Mouse (Mus musculus) regulatory T cell (primary cell): Measurements from ENCODE around the gene Ripor1.
"Not testable (repeated sequence)": the region's sequence is repeated elsewhere in the genome, so short reads cannot be mapped to it uniquely, and the experiment has no call there.

Source experiments
- in situ Hi-C: fragments of 300-600 bp; cut with MboI, MseI; formaldehyde crosslinking; loops from one replicate; pipeline ENCODE4 v1.15.1; 2025; ENCODE audit warnings: high pct_unique_total_duplicates

Gene Ripor1

DNA sequence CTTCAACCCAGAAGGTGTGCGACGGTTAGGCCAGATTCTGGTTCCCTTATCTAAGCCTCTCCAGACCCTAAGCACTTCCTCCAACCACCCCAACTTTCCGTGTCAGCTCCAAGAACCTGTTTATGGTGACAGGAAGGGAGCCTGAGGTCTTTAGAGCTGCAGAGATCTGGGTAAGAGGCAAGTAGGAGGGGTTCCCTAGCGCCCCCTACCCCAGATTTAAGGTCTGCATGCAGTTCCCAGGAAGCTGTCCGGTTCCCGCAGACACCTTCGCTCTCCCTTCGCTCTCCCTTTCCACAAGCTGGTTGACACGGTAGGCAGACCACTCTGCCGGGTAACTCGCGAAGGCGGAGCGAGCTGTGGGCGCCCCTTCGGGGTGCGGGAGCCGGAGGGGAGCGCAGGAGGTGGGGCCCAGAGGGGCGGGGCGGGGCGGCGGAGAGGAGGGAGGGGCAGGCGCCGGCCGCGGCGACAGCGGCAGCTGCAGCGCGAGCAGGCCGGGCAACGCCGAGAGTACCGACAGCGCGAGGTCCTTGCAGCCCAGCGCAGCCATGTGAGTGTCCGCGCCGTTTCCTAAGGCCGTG, at the start of gene Ripor1:
Gene Ripor1, plus strand, starts transcription at position 452 of the 578 bp plus-strand sequence.
- in situ Hi-C loops, result no loop called here

DNA sequence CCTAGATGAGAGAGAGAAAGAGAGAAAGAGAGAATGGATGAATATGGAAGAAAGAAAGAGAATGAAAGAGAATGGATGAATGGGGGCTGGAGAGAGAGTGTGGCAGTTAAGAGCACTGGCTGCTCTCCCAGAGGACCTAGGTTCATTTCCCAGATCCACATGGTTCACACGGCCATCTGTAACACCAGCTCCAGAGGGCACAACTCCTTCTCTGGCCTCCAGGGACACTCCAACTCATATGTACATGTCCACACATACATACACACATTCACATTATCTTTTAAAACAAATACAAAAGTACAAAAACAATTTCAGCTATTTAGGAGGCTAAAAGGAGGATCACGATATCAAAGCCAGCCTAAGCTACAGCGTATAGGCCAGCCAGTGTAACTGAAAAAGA, 42.2 kb upstream of the Ripor1 start:
- in situ Hi-C loops, result no loop called here

DNA sequence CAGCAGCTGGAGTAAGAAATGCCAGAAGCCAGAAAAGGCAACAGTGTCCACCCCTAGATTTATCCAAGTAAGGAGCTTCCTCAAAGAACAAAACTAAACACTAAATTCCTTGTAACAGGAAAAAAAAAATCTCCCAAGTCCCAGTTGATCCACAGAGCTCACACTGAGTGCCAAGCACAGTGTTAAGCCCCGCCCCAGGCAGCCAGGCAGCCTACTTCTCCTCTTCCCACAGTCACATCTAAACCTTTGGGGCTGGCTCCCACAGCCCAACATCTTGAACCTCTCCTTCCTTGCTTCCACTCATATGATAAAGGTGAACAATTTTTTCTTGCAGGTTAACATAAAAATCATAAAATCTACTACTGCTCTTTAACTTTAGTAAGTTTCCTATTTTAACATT, 41.2 kb upstream of the Ripor1 start:
- in situ Hi-C loops, result no loop called here

DNA sequence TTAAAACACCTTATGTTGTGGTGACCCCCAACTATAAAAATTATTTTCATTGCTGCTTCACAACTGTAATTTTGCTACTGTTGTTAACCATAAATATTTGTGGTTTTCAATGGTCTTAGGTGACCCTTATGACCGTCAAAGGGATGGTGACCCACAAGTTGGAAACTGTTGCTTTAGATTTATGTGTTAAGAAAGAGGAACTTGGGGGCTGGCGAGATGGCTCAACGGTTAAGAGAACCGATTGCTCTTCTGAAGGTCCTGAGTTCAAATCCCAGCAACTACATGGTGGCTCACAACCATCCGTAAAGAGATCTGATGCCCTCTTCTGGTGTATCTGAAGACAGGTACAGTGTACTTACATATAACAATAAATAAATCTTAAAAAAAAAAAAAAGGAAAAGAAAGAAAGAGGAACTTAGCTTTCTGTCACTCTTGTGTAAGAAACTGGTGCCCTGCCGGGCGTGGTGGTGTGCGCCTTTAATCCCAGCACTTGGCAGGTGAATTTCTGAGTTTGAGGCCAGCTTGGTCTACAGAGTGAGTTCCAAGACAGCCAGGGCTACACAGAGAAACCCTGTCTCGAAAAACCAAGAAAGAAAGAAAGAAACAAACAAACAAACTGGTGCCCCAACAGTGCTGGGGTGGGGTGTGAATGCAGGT, 40.4 kb upstream of the Ripor1 start:
- in situ Hi-C loops, result not testable (repeated sequence)

DNA sequence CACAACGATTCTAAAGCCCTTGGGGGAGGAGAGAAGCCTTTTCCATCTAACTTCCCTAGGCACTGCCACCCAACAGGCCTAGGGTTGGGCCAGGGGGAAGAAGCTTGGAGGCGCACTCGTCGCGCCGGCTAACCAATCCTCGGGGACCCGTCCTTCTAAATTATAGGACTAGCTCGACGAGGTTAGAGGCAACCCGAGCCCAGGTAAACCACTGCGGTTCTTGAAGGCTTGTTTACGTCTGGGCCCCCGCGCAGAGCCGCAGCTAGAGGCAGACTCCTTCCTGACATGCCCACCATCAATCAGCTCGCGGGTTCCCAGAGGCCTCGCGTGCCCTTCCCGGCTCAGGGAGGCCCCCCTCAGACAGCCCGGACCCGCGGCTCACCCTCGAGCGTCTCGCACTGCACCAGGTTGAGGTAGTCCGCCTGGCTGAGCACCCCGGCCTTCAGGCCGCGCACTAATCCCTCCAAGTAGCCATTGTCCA, 39.6 kb upstream of the Ripor1 start:
- in situ Hi-C loops, result no loop called here

DNA sequence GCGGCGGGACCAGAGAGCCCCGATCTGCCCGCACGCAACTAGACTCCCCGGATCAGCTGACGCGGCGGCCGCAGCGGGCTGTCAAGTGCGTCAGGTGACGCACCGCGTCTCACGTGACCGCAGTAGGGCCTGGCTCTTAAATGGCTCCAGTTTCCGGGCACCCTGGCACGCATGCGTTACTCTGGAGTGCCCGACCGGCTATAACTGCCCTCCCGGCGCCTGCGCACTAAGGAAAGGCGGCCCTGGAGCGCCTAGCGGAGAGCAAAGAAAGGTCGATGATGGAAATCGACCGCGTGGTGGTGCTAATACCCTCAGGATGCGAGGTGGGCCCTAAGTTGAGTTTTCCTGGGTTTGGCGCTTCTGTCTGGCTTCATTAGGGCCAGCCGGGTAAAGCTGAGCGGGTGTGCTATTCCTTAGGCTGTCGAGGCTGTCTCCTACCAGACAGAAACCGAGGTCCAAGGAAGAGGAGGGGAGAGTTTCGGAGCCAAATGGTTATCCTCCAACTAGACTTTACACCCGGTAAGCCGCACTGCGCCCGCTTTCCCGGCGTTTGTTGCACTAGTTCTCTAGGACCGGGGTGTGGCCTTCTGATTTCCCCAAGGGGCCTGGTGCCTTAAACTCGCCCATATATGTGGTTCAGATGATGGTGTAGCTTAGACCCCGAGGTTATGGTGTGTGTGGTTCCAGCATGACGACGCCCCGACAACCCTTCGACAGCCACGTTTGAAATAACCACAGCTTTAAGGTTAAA, 38.9 kb upstream of the Ripor1 start, which contains the start of gene Atp6v0d1:
Gene Atp6v0d1, minus strand, starts transcription at position 96 of the 751 bp plus-strand sequence.
- in situ Hi-C loops, result no loop called here

DNA sequence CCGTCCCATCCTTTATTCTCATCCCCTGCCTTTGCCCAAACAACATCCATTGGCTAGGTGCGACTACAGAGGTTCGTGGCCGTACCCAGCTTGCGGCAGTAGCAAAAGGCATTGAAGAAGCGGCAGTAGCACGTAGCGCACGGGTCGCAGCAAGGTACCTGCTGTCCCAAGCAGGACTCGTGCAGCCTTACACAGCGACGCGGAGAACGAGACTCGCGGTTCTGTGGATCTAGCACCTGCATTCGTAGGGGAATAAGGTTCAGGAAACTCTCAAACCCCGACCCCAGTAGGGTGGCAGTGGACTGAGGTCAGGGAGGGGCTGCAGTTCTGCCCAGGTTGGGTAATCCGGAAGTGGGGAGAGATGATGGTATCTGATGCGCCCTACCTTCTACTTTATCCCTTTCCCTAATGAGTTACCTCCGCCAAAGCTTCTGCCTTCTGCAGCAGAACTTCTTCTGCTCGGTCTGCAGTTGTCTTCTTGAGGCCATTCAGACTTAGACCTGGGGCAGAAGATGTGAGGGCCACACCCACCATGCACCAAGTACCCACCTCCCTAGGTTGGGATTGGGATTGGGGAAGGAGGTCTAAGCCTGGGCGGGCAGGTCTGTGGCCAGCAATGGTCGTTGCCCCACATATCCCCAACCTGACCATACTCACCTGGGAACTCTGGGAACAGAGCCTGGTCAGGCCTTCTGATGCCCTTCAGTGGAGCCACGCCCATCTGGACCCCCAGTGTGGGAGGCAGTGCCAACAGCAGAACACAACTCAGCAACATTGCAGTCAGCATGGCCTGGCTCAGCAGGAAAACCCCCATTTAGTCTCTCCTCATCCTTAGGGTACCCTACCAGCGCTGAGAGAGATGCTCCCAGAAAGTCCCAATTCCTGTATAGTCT, 38.1 kb upstream of the Ripor1 start:
- in situ Hi-C loops, result no loop called here

DNA sequence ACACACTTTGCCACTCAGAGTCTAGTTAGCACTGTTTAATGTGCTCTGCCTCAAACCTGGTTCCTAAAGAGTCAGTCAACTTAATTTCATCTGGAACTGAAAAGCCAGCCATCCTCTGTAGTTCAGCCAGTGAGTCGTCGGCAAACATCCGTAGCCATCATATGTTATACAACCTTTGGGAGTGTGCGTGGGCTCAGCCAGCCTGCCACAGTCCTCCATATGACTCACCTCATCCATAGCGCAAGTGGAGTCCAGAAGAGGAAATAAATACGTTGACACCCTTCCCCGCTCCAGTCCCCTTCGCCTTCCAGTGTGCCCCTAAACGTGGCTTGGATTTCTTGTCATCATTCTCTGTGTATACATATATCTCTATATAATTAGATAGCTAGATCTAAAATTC, 33.2 kb upstream of the Ripor1 start:
- in situ Hi-C loops, result no loop called here

DNA sequence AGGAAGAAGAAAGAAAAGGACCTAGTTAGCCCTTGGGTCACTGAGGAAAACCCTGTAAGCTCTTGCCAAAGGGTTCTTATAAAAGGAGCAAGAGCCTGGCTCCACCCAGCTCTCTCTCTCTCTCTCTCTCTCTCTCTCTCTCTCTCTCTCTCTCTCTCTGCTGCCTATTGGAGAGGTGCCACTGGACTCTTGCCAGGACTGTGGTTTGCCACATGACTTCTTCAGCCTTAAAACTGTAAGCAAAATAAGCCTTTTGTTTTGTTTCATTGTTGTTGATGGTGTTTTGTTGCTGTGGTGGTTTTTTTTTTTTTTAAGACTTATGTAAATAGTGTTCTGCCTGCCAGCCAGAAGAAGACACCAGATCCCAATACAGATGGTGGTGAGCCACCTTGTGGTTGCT, 31.6 kb upstream of the Ripor1 start:
- in situ Hi-C loops, result no loop called here

DNA sequence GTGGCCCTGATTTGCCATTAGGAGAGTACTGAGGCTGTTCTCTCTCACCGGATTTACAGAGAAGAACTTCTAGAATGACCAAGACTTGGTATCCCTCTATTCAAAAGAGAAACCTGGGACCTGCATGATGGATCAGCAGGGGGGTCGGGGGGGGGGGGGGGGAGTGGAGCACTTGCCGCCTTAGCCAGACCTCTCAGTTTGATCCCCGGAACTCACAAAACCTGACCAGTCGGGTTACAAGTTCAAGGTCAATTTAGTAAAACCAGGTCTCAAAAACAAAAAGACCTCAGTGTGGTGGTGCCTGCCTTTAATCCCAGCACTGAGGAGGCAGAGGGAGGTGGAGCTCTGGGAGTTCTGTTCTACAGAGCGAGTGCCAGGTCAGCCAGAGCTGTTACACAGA, 30.3 kb upstream of the Ripor1 start:
- in situ Hi-C loops, result no loop called here

DNA sequence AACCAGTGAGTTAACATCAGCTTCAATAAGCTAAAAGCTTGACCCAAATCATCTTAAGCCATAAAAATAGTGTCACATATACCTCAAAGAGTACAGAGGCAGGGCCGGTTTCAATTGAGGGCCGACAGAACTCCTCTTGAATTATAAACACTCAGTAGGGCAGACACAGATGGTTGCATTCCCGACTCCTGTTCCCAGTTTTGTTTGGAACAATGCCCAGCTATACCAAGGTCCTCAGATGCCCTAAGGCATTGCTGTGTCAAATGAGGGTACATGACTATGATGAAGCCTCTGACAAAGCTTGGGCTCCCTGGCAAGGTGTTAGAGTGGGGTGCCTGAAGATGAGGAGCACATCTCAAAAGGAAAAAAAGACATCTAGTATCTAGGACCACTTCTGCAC, 29.5 kb upstream of the Ripor1 start:
- in situ Hi-C loops, result no loop called here

DNA sequence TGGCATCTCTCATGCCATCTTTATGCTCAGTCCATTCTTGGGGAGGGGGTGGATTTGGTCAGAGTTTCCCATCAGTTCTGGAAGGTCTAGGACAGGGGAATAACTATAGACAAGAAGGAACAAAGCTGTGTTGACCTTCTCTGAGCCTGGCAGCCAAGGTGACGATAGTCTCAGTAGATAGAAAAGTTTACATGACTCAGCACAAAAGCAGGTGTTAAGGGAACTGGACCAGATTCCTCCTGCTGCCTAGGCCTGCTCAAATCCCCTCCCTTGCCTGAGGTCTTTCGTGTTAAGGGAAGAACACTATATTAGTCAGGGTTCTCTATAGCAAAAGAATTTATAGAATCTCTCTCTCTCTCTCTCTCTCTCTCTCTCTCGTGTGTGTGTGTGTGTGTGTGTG, 25.3 kb upstream of the Ripor1 start:
- in situ Hi-C loops, result loop anchor here (10.0 kb wide), 1 partner anchor 215 kb away; no protein-coding TSS in a partner anchor

DNA sequence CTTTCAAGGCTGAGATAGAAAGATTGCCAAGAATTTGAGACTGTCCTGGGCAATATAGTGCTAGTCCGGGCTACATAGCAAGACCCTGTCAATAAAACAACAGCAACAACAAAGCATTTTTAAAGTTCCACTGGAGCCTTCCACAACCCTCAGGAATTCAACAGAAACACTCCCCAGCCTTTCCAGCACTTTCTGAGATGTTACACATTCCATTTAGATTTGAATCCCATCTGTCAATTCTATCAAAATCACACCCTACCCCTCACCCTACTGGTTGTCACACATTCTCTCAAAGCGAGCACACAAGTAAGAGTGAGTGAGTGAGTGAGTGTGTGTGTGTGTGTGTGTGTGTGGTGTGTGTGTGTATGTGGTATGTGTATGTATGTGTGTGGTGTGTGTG, 12.6 kb upstream of the Ripor1 start:
- in situ Hi-C loops, result no loop called here

DNA sequence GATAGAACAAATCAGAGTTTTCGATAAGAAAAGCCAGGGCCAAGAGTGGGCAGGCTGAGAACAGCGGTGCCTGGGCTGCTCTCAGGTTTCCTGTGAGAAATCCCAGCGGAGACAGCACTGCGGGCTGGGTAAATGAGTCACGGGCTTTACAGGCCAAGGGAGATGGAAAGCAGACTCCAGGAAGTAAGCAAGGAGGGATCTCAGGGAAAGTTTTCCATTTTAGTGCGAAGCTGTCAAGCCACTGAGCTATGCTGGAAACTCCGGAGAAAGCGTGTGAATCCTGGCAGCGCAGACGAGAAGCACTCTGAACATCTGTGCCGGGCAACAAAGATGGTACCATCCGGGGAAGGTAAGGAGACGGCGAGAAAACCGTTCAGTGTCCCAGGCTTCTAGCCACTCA, 11.2 kb upstream of the Ripor1 start:
- in situ Hi-C loops, result no loop called here

DNA sequence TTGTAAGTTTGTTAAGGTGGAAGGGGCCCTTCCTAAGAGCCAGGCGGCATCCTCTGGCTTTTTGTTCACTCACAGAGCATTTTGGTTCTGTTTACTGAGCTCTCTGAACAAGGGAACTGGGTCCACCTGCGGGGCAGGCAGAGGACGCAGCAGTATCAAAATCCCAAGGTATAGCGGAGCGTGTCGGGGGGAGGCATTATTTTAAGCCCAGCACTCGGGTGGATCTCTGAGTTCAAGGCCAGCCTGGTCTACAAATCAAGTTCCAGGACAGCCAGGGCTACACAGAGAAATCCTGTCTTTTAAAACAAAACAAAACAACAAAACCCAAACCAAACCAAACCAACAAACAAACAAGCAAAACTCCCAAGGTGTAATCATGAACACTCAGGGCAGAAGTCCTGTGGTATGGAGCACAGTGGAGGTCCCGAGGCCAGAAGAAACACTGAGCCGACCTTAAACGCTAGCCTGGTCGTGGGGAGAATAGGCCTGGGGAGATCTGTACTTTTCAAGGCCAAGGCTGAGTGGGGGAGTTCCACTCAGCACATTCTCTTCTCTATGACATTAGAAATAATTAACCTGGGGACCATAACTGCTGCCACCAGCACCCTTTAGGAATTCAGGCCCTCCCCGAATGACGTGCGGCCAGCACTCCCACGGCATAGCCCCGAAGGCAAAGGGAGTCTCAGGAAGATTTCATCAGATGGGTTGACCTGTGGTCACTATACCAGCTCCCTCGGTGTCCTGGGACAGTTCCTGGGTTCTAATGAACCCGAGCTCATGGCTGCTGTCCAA, 10.4 kb upstream of the Ripor1 start:
- in situ Hi-C loops, result no loop called here

DNA sequence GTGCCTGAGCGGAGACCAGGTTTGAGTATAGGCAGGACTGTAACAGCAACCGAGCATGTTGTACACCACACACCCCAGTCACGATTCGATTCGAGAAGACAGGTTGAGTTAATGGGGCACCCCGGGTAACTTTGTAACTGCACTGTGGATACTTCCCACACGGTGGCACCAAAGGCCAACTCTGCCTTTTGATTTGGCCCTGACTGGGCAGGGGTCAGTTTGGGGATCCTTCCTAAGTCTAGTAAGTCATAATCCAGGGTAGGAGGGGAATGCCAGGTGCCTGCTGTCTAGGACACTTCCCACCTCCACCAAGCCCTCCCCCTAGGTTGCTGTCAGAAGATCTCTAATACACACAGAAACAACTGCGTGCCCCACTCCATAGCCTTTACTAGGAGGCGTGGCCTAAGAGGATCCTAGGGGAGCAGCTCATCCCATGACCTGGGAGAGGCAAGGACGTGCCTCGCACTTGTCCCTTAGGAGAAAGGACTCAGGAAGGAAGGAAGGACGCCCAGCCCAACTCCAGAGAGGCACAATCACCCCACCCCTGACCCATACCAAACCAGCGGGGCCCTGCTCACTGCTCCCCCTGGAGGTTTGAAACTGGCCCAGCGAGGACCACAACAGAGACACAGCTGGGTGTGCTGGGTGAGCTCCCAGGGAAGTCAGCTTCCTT, 8.6 kb upstream of the Ripor1 start:
- in situ Hi-C loops, result no loop called here

DNA sequence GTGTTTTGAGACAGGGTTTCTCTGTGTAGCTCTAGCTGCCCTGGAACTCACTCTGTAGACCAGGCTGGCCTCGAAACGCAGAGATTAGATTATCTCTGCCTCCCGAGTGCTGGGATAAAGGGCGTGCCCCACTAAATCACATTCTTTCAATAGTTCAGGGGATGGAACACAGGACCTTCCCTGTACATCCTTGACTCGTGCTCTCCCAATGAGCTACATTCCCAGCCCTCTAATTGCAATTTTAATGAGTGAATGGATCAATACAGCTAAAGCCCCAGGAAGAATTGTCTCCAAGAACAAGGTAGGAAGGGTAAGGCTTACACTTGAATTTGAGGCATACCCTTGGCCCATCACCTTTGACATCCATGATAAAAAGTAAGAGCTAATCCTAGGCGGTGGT, 6.3 kb upstream of the Ripor1 start:
- in situ Hi-C loops, result no loop called here

DNA sequence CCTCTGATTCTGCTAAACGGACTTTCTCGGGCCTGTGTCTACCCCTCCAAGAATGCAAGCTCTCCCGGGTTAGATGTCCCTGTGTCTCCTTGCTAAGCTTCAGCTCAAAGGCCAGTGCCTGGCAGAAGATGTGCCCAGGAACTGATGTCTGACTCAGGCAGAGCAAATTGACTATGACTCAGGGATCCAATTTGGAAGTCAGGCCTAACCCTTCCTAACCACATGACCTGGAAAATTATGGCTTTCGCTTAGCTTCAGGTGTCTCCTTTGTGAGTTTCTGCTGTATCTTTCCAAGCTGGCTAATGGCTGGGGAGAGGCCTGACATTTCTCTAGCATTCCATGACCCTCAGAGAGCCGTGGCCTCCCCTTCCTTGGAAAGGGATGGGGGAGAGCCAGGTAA, 3.8 kb upstream of the Ripor1 start:
- in situ Hi-C loops, result no loop called here

DNA sequence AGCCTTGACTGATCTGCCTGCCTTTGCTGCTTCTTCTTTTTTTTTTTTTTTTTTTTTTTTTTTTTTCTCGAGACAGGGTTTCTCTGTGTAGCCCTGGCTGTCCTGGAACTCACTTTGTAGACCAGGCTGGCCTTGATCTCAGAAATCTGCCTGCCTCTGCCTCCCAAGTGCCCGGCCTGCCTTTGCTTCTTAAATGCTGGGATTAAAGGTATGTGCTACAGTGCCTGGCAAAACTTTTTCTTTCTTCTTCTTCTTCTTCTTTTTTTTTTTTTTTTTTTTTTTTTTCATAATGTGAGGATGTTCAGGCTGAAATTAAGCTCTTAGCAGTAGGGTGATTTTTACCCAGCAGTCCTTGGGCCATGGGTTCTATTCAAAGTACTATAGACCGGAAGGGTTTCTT, 2.5 kb upstream of the Ripor1 start:
- in situ Hi-C loops, result not testable (repeated sequence)

DNA sequence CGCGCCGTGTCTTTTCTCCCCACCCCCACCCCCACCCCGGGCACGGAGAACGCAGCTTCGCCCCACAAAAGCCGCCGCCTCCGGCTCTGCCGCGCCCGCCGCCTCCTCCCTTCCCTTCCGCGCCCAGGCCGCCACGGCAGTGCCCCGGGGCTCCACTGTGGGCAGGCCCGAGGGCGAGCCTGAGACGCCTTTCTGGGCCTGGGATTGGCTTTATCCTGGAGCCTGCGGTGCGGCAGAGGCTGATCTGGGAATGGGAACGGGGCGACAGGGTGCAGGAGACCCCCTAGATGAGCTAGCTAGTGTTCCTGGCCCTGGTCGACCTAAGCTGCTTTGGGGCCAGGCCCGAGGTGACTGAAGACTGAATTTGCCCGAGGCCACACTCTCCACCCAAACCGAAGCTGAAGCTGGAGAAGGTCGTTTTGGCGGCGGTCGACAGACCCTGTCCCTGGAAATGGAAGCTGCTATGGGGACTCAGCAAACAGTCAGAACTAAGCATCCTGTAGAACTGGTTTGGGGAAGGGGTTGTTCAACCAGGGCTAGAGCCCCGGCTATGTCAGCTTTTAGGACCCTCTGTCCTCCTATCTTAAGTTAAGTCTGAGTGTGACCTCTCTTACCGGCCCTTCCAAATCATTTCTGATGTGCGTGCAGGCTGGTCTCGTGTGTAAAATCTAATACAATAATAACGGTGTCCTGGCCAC, 585 bp downstream of the Ripor1 start:
- in situ Hi-C loops, result no loop called here
